Comparison of ENCODE assay signal across 1 mouse cellular context in genomic region chr5:143909417-143910400, GRCm38 (mm10).
A peak's percentile ranks its signal among the peaks of the same experiment; 100 is the strongest.
TF ChIP-seq lines count a peak whose summit lies in the region.

Gene Aimp2, minus strand, starts transcription at chr5:143909847.
Gene Pms2, plus strand, starts transcription at chr5:143909964.

TF ChIP-seq in CH12.LX, 34 proteins besides CTCF, POLR2A, EP300 and RAD21 (continued from another document):
- peak; percentile 88 for TF ChIP-seq ELF1 (IDR thresholded peaks at IDR 0.05; ENCODE audit: low read depth, low read length)
- TF ChIP-seq RCOR1 (conservative IDR thresholded peaks at IDR 0.05; ENCODE audit: low read depth, low read length) = peak; percentile 39; the same call in 1 of the 2 replicates
- TF ChIP-seq MAZ (IDR thresholded peaks at IDR 0.05; ENCODE audit: low read depth, low read length) = no peak
- TF ChIP-seq UBTF (IDR thresholded peaks at IDR 0.05; ENCODE audit: low read depth, low read length) = 0 out of 2 replicates have a peak, but pooled peaks have one; percentile 60
- TF ChIP-seq CHD1 (IDR thresholded peaks at IDR 0.05; ENCODE audit: low read depth, low read length) = no peak
- TF ChIP-seq USF2 (conservative IDR thresholded peaks at IDR 0.05; ENCODE audit: low read depth, low read length) = no peak
- no peak; the same call in 1 of the 2 replicates for TF ChIP-seq ETS1 (conservative IDR thresholded peaks at IDR 0.05; ENCODE audit: low read depth, low read length)
- TF ChIP-seq MEF2A (IDR thresholded peaks at IDR 0.05; ENCODE audit: borderline replicate concordance, low read depth, low read length) = peak; percentile 8; the same call in 1 of the 2 replicates
- peak; percentile 90 for TF ChIP-seq CHD2 (IDR thresholded peaks at IDR 0.05; ENCODE audit: low read length)
- TF ChIP-seq KAT2A (IDR thresholded peaks at IDR 0.05; ENCODE audit: insufficient replicate concordance, low read length) = peak; percentile 77; the same call in 1 of the 2 replicates
- TF ChIP-seq E2F4 (IDR thresholded peaks at IDR 0.05; ENCODE audit: insufficient replicate concordance, low read depth, low read length) = peak; percentile 84; the same call in 1 of the 2 replicates
- TF ChIP-seq ZMIZ1 (IDR thresholded peaks at IDR 0.05; ENCODE audit: low read depth, low read length) = peak; percentile 93
- TF ChIP-seq USF1 (IDR thresholded peaks at IDR 0.05; ENCODE audit: low read depth, low read length) = peak; percentile 50
- TF ChIP-seq ZNF384 (IDR thresholded peaks at IDR 0.05; ENCODE audit: low read depth, low read length) = no peak
- TF ChIP-seq PAX5 (IDR thresholded peaks at IDR 0.05; ENCODE audit: low read length) = no peak
- TF ChIP-seq IRF4 (IDR thresholded peaks at IDR 0.05; ENCODE audit: low read depth, low read length) = peak; percentile 31; the same call in 1 of the 2 replicates
- peak; percentile 92 for TF ChIP-seq NELFE (IDR thresholded peaks at IDR 0.05; ENCODE audit: low read depth, low read length)
